ENCODE assay signal across 17 mouse cellular contexts in genomic region chr7:37647917-37648615, GRCm38 (mm10).
DNase-seq lines count a peak whose midpoint lies in the region; ATAC-seq and TF ChIP-seq lines count a peak whose summit lies in the region.
"Had no signal": no experiment of that assay in that cellular context is flagged by ENCODE, and none has a peak within 500 bp of the region (broad histone marks: within the 10 kb centered on the region; RNA-seq: fewer than 3 reads in every experiment).

No protein-coding gene starts in this region.

- no peak overlapping the region for H3K4me2 ChIP-seq in forebrain, embryonic 13.5 days
- peak overlapping the region; percentile 61 for H3K4me2 ChIP-seq in myocyte (ENCODE audit: low read depth)
- H3K4me2 ChIP-seq: embryonic facial prominence, embryonic 12.5 days; hindbrain, embryonic 15.5 days; limb, embryonic 15.5 days had no signal

- H3K4me1 ChIP-seq in forebrain, embryonic 13.5 days, result peaks cover 43% of the 10 kb centered on the region
- peaks cover 20% of the 10 kb centered on the region for H3K4me1 ChIP-seq in forebrain, embryonic 10.5 days
- H3K4me1 ChIP-seq: embryonic facial prominence, embryonic 12.5 days; limb, embryonic 15.5 days had no signal

- intact Hi-C loops in left cerebral cortex, adult 2 months (cut with DNase I), result no loop called here

- no peaks in the 10 kb centered on the region for H3K27me3 ChIP-seq in forebrain, embryonic 13.5 days
- H3K27me3 ChIP-seq in forebrain, embryonic 10.5 days (ENCODE audit: poor library complexity, severe bottlenecking), result no peaks in the 10 kb centered on the region
- H3K27me3 ChIP-seq in myocyte (ENCODE audit: control insufficient read depth, insufficient read depth, insufficient read length), result no peaks in the 10 kb centered on the region
- H3K27me3 ChIP-seq: embryonic facial prominence, embryonic 12.5 days; hindbrain, embryonic 15.5 days; limb, embryonic 15.5 days had no signal

- no peak for DNase-seq in forebrain, embryonic 10.5 days (ENCODE audit: extremely low spot score, low spot score)
- DNase-seq in left cerebral cortex, adult 2 months (ENCODE audit: extremely low spot score in 1 of 2, low spot score in 2 of 2), result no peak
- DNase-seq in left cerebral cortex, adult 8-10 months (ENCODE audit: low spot score in 2 of 2), result no peak
- peak; percentile 15 for DNase-seq in right cerebral cortex, postnatal 4 days
- DNase-seq in right cerebral cortex, adult 18-20 months, result no peak
- no peak for DNase-seq in kidney, postnatal 10 days
- DNase-seq: adrenal gland, postnatal 14 days; cerebellum, adult 11-12 months; kidney, adult 2 months; lung, adult 2 months had no signal

- no peak for TF ChIP-seq POLR2A in myocyte (IDR thresholded peaks at IDR 0.05; ENCODE audit: insufficient read length, low read depth)

- 0 out of 2 replicates have a peak, but pooled peaks cover 2% of the 10 kb centered on the region for H3K9me3 ChIP-seq in forebrain, embryonic 13.5 days (replicated peaks)
- H3K9me3 ChIP-seq in forebrain, embryonic 10.5 days, result peaks cover 4% of the 10 kb centered on the region; the same call in 1 of the 2 replicates
- H3K9me3 ChIP-seq: embryonic facial prominence, embryonic 12.5 days; hindbrain, embryonic 15.5 days; limb, embryonic 15.5 days had no signal

- no peak for ATAC-seq in forebrain, embryonic 13.5 days

- peaks cover 7% of the 10 kb centered on the region for H3K36me3 ChIP-seq in forebrain, embryonic 13.5 days (ENCODE audit: poor library complexity, severe bottlenecking)
- peaks cover 46% of the 10 kb centered on the region for H3K36me3 ChIP-seq in forebrain, embryonic 10.5 days (replicated peaks)
- no peaks in the 10 kb centered on the region for H3K36me3 ChIP-seq in myocyte (ENCODE audit: control insufficient read depth, insufficient read depth)
- H3K36me3 ChIP-seq: embryonic facial prominence, embryonic 12.5 days; hindbrain, embryonic 15.5 days; limb, embryonic 15.5 days had no signal

- no peak for TF ChIP-seq CTCF in left cerebral cortex, adult 2 months (IDR thresholded peaks at IDR 0.05)

- no peak overlapping the region for H3ac ChIP-seq in myocyte (ENCODE audit: control insufficient read depth, insufficient read length)

- no peak overlapping the region for H3K4me3 ChIP-seq in forebrain, embryonic 13.5 days
- no peak overlapping the region for H3K4me3 ChIP-seq in forebrain, embryonic 10.5 days
- H3K4me3 ChIP-seq in left cerebral cortex, adult 2 months, result no peak overlapping the region
- no peak overlapping the region for H3K4me3 ChIP-seq in myocyte
- H3K4me3 ChIP-seq: embryonic facial prominence, embryonic 12.5 days; hindbrain, embryonic 15.5 days; limb, embryonic 15.5 days had no signal

- 91% methylated on average over 21 of the region's 21 CpGs for WGBS in forebrain, embryonic 13.5 days
- 92% methylated on average over 21 of the region's 21 CpGs for WGBS in forebrain, embryonic 10.5 days

- 0 out of 2 replicates have a peak overlapping the region, but pooled peaks have one; percentile 10 for H3K27ac ChIP-seq in forebrain, embryonic 13.5 days
- no peak overlapping the region for H3K27ac ChIP-seq in forebrain, embryonic 10.5 days
- H3K27ac ChIP-seq in left cerebral cortex, adult 2 months, result peak overlapping the region; percentile 0; the same call in 1 of the 2 replicates
- H3K27ac ChIP-seq: embryonic facial prominence, embryonic 12.5 days; hindbrain, embryonic 15.5 days; limb, embryonic 15.5 days; macrophage; stomach, postnatal 0 days had no signal

- no peaks in the 10 kb centered on the region for H3K79me2 ChIP-seq in myocyte (ENCODE audit: control insufficient read depth, insufficient read depth)

- H3K9ac ChIP-seq in forebrain, embryonic 13.5 days, result no peak overlapping the region
- H3K9ac ChIP-seq: embryonic facial prominence, embryonic 12.5 days; hindbrain, embryonic 15.5 days; limb, embryonic 15.5 days had no signal

TF ChIP-seq in myocyte, 11 proteins besides CTCF, POLR2A, EP300 and RAD21:
- TF ChIP-seq CEBPB (IDR thresholded peaks at IDR 0.05; ENCODE audit: insufficient read depth, poor library complexity, severe bottlenecking) (no peak), POLR2AphosphoS2 (IDR thresholded peaks at IDR 0.05; ENCODE audit: insufficient read length, low read depth) (no peak), REST (IDR thresholded peaks at IDR 0.05; ENCODE audit: insufficient read depth, insufficient read length) (no peak), MAX (IDR thresholded peaks at IDR 0.05; ENCODE audit: low read depth) (no peak), TCF12 (IDR thresholded peaks at IDR 0.05; ENCODE audit: insufficient read depth, poor library complexity, severe bottlenecking) (no peak)
TF ChIP-seq in myocyte: peak in this region for 0.
